Mouse (Mus musculus) liver, embryonic 13.5 days (tissue): ENCODE results near the gene Zfp710. TPM values are rescaled to one million over a fixed set of nuclear protein-coding genes. Genes with fewer than 3 reads are reported as not detected.
A peak's percentile ranks its signal among the peaks of the same experiment; 100 is the strongest.

Experiments
- ATAC-seq: fragments of 200-750 bp; cut with Nextera tagmentation; 2 replicates; pipeline ENCODE4 v1.8.0; 2017; ENCODE audit warnings: low read depth, mild to moderate bottlenecking, moderate number of reproducible peaks, moderate library complexity
- DNase-seq: peaks from one replicate; pipeline ENCODE4 v3.0.0; 2022
- H3K27ac ChIP-seq: fragments of 300-500 bp; sonication (generic); 2 replicates; pipeline ENCODE4 v1.5.1; 2015; ENCODE audit warnings: moderate library complexity, mild to moderate bottlenecking, inconsistent platforms
- H3K27me3 ChIP-seq: fragments of 300-500 bp; sonication (generic); 2 replicates; pipeline ENCODE4 v1.6.1; 2015; ENCODE audit warnings: mild to moderate bottlenecking, inconsistent platforms
- H3K36me3 ChIP-seq: fragments of 300-500 bp; sonication (generic); 2 replicates; pipeline ENCODE4 v1.6.1; 2015; ENCODE audit warnings: mild to moderate bottlenecking, inconsistent platforms
- H3K4me1 ChIP-seq: fragments of 300-500 bp; sonication (generic); replicated peaks from 2 replicates; pipeline ENCODE4 v1.6.1; 2015; ENCODE audit warnings: inconsistent platforms
- H3K4me2 ChIP-seq: fragments of 300-500 bp; sonication (generic); 2 replicates; pipeline ENCODE4 v1.6.1; 2015; ENCODE audit warnings: inconsistent platforms, mild to moderate bottlenecking, moderate library complexity
- H3K4me3 ChIP-seq: fragments of 300-500 bp; sonication (generic); replicated peaks from 2 replicates; pipeline ENCODE4 v1.5.1; 2015; ENCODE audit warnings: mild to moderate bottlenecking, inconsistent platforms
- H3K9ac ChIP-seq: fragments of 300-500 bp; sonication (generic); 2 replicates; pipeline ENCODE4 v1.6.1; 2015; ENCODE audit warnings: mild to moderate bottlenecking, inconsistent platforms
- H3K9me3 ChIP-seq: fragments of 300-500 bp; sonication (generic); replicated peaks from 2 replicates; pipeline ENCODE4 v1.6.1; 2016; ENCODE audit warnings: inconsistent platforms
- WGBS: fragments of 180-500 bp; shearing (Covaris S2); methylation state at CpG from one replicate; pipeline ENCODE4 v1.1.7; 2015; ENCODE audit not compliant: insufficient replicate concordance; 5-methylcytosine and 5-hydroxymethylcytosine counted together
- polyA plus RNA-seq: library from polyadenylated mRNA; unstranded; fragments of >200 nt; fragmentation: Nextera tagmentation; extraction: Ambion mirVana; gene quantifications from 2 replicates; pipeline ENCODE4 v1.2.1, GENCODE M21; 2015

The Zfp710 gene
- polyA plus RNA-seq, 1 experiment from 2014 or later = 3.9 TPM

DNA sequence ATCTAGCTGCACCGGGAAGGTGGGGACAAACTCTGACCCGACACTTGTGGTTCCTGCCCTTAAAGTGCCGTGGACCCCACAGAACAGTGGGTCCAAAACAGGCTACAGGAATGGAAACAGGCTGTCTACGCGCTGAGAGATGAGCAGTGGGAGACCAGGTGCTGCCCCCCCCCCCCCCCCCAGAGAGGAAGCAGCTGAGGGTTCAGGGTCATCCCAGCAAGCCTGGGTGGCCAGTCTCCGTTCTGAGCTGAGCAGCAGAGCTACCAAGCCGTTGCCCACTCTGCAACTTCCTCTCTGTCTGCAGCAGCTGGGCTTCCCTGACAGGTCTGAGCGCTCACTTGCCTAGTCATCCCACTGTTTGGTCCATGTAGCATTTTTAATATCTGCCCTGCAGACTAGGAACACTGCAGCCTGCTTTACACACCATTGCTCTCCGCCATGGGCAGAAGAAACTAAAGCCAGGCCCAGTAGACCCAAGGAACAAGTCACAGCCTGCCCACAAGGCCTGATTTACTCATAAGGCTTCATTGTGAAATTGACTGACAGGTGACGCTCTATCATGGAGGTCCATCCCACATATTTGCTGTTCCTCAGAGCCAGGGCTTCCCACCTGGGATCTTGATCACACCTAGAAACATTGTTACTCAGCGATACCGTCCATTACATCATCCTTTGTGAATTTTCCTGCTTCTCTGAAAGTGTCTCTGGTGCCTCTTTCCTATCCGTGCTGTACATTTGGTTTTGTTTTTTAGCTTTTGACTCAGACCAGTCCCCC lies 34.6 kb downstream of the Zfp710 start:
- DNase-seq (no peak), ATAC-seq (no peak)
- Histone ChIP-seq H3K9me3 (no peaks in the 10 kb centered on the region), H3K36me3 (no peaks in the 10 kb centered on the region), H3K27me3 (no peaks in the 10 kb centered on the region), H3K4me1 (peaks cover 86% of the 10 kb centered on the region), H3K9ac (no peak overlapping the region), H3K4me3 (no peak overlapping the region), H3K4me2 (no peak overlapping the region), H3K27ac (peak overlapping the region; percentile 78)
- 40% methylated on average over 13 of the region's 13 CpGs for WGBS

GRCm38 (mm10) chr7:80060012-80060778 lies 35.6 kb downstream of the Zfp710 start:
- Histone ChIP-seq H3K27ac (peak overlapping the region; percentile 43; the same call in 1 of the 2 replicates), H3K4me1 (peaks cover 90% of the 10 kb centered on the region)
- no peak for ATAC-seq

GRCm38 (mm10) chr7:80062083-80062826 lies 37.6 kb downstream of the Zfp710 start:
- H3K27ac ChIP-seq = no peak overlapping the region
- ATAC-seq = no peak
- no peaks in the 10 kb centered on the region for H3K9me3 ChIP-seq
- DNase-seq = no peak
- 79% methylated on average over 17 of the region's 17 CpGs for WGBS
- H3K27me3 ChIP-seq = no peaks in the 10 kb centered on the region
- peaks cover 76% of the 10 kb centered on the region for H3K4me1 ChIP-seq
- H3K36me3 ChIP-seq = no peaks in the 10 kb centered on the region
- no peak overlapping the region for H3K4me2 ChIP-seq
- no peak overlapping the region for H3K4me3 ChIP-seq
- no peak overlapping the region for H3K9ac ChIP-seq

More at GRCm38 (mm10) chr7:80060012-80060778, 35.6 kb downstream of the Zfp710 start:
- WGBS = 64% methylated on average over 10 of the region's 10 CpGs
- no peaks in the 10 kb centered on the region for H3K27me3 ChIP-seq
- DNase-seq = no peak
- H3K4me2 ChIP-seq = no peak overlapping the region
- H3K36me3 ChIP-seq = no peaks in the 10 kb centered on the region
- no peak overlapping the region for H3K9ac ChIP-seq
- H3K9me3 ChIP-seq = no peaks in the 10 kb centered on the region
- H3K4me3 ChIP-seq = no peak overlapping the region

DNA sequence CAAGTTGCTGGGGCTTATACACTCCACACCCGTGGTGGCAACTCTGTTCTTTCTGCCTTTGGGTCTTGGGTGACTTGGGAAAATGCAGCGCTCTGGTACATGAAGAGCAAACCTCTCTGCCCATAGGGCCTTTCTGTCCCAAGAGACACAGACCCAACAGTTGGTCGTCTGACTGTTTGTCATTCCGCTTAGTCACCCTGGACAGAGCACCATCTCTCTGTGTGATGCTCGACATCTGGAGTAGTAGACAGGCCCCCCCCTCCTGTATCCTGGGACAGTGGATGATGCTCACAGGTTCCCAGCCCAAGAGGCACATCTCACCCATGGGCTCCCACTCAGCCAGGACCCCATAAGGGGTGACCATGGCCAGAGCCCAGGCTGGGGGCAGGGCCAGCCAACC lies 38.6 kb downstream of the Zfp710 start:
- H3K4me3 ChIP-seq = no peak overlapping the region
- H3K9me3 ChIP-seq = no peaks in the 10 kb centered on the region
- H3K4me1 ChIP-seq = peaks cover 70% of the 10 kb centered on the region
- DNase-seq (no peak), ATAC-seq (no peak)
- H3K9ac ChIP-seq = no peak overlapping the region
- no peak overlapping the region for H3K4me2 ChIP-seq
- H3K36me3 ChIP-seq = no peaks in the 10 kb centered on the region
- no peaks in the 10 kb centered on the region for H3K27me3 ChIP-seq
- WGBS = 50% methylated on average over 5 of the region's 5 CpGs
- H3K27ac ChIP-seq = no peak overlapping the region

- Histone ChIP-seq H3K27ac (no peak overlapping the region), H3K9ac (no peak overlapping the region), H3K36me3 (no peaks in the 10 kb centered on the region), H3K4me2 (no peak overlapping the region), H3K27me3 (no peaks in the 10 kb centered on the region), H3K4me1 (peaks cover 66% of the 10 kb centered on the region), H3K4me3 (no peak overlapping the region), H3K9me3 (no peaks in the 10 kb centered on the region)
- WGBS = 43% methylated on average over 15 of the region's 15 CpGs
- ATAC-seq (no peak), DNase-seq (no peak)
Observed at GRCm38 (mm10) chr7:80063902-80064736, 39.5 kb downstream of the Zfp710 start.

DNA sequence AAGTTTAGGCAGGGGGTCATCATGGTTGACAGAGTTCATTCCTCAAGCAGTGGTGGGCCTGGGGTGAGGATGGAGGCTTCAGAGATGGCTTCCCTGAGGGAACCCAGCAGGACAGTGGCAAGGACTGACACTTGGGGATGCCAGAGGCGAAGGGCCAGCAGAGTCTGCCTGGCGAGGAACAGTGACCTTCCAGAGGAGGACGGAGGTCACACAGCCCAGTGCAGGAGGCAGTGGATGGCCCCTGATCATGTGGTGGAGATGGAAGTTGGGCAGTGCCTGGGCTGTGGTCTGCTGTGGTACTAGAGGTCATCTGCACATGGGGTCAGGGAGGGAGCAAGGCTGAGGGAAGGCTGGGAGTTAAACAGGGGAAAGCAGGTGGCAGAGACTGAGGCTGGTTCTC lies 40.6 kb downstream of the Zfp710 start:
- no peaks in the 10 kb centered on the region for H3K36me3 ChIP-seq
- DNase-seq (no peak), ATAC-seq (no peak)
- no peak overlapping the region for H3K4me2 ChIP-seq
- H3K27me3 ChIP-seq = no peaks in the 10 kb centered on the region
- no peaks in the 10 kb centered on the region for H3K9me3 ChIP-seq
- H3K27ac ChIP-seq = no peak overlapping the region
- 74% methylated on average over 3 of the region's 3 CpGs for WGBS
- no peak overlapping the region for H3K9ac ChIP-seq
- H3K4me1 ChIP-seq = peaks cover 66% of the 10 kb centered on the region
- H3K4me3 ChIP-seq = no peak overlapping the region

DNA sequence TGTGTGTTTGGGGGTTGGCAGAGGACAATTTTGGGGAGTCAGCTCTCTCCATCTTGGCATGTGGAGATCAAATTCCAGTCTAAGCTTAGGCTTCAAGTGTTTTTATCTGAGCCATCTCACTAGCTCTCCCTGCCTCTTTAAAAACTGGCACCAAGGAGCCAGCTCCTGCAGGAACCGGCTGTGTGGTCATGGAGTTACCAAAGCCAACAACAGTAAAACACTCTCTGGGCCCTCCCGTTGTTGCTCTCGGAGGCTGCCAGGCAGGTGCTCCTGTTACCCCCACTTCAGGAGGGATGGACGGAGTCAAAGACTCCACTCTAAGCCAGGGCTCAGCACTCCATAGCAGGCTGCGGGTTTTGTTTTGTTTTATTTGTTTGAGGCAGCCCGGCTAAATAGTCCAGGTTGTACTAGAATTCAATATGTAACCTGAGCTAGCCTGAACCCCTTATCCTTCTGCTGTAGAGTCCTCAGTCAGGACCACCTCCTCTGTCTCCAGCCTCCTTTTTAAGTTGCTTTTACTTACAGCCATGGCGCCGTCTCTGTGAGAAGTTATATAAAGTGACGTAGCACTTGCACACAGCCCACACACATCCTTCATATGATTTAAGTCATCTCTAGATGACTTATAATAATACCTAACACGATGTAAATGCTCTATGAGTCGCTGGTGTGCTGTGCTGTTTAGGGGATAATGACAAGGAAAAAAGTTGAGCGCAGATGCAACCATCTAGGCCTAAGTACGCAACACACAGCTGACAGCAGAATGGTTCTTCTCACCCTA lies 42.3 kb downstream of the Zfp710 start:
- no peaks in the 10 kb centered on the region for H3K27me3 ChIP-seq
- H3K4me2 ChIP-seq = no peak overlapping the region
- no peak overlapping the region for H3K4me3 ChIP-seq
- DNase-seq = no peak
- H3K9me3 ChIP-seq = no peaks in the 10 kb centered on the region
- H3K4me1 ChIP-seq = peaks cover 58% of the 10 kb centered on the region
- WGBS = 70% methylated on average over 13 of the region's 13 CpGs
- H3K36me3 ChIP-seq = no peaks in the 10 kb centered on the region
- no peak overlapping the region for H3K9ac ChIP-seq
- no peak overlapping the region for H3K27ac ChIP-seq
- no peak for ATAC-seq

- peaks cover 53% of the 10 kb centered on the region for H3K4me1 ChIP-seq
- H3K27ac ChIP-seq = no peak overlapping the region
- H3K9me3 ChIP-seq = no peaks in the 10 kb centered on the region
- H3K4me2 ChIP-seq = no peak overlapping the region
- ATAC-seq = no peak
- 77% methylated on average over 5 of the region's 7 CpGs for WGBS
- H3K36me3 ChIP-seq = no peaks in the 10 kb centered on the region
- no peak overlapping the region for H3K9ac ChIP-seq
- H3K27me3 ChIP-seq = no peaks in the 10 kb centered on the region
- DNase-seq = no peak
- H3K4me3 ChIP-seq = no peak overlapping the region
Observed at GRCm38 (mm10) chr7:80068341-80068740, 43.7 kb downstream of the Zfp710 start.

GRCm38 (mm10) chr7:80069615-80070327 lies 45.2 kb downstream of the Zfp710 start:
- H3K4me2 ChIP-seq = no peak overlapping the region
- ATAC-seq (no peak), DNase-seq (no peak)
- H3K9ac ChIP-seq = no peak overlapping the region
- H3K9me3 ChIP-seq = no peaks in the 10 kb centered on the region
- no peaks in the 10 kb centered on the region for H3K27me3 ChIP-seq
- H3K4me3 ChIP-seq = no peak overlapping the region
- no peak overlapping the region for H3K27ac ChIP-seq
- no peaks in the 10 kb centered on the region for H3K36me3 ChIP-seq
- 25% methylated on average over 13 of the region's 13 CpGs for WGBS
- peaks cover 51% of the 10 kb centered on the region for H3K4me1 ChIP-seq

DNA sequence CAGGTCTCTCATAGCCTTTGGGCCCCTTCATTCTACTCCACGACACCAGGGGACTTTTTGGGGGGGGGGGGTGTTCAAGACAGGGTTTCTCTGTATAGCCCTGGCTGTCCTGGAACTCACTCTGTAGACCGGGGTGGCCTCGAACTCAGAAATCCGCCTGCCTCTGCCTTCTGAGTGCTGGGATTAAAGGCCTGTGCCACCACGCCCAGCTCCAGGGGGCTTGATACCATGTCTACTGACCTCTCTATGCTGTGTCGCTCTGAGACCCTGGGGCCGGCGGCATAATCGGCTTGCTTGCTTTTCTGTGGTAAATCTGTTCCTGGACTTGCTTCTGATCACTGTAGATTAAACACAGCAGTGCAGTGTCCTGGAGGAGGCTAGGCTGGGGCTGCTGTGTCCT lies 46.6 kb downstream of the Zfp710 start:
- Histone ChIP-seq H3K4me1 (peaks cover 55% of the 10 kb centered on the region), H3K9ac (no peak overlapping the region), H3K4me3 (no peak overlapping the region), H3K27ac (no peak overlapping the region), H3K27me3 (no peaks in the 10 kb centered on the region), H3K36me3 (no peaks in the 10 kb centered on the region), H3K9me3 (no peaks in the 10 kb centered on the region), H3K4me2 (no peak overlapping the region)
- WGBS = 57% methylated on average over 9 of the region's 9 CpGs
- DNase-seq (no peak), ATAC-seq (no peak)
